Mouse (Mus musculus): ENCODE data around the gene Lrsam1. TPM values are rescaled to one million over a fixed set of nuclear protein-coding genes. Genes with fewer than 3 reads are reported as not detected.

Lrsam1 gene
- polyA plus RNA-seq, 1 experiment from 2014 or later = 18.1 TPM

DNA sequence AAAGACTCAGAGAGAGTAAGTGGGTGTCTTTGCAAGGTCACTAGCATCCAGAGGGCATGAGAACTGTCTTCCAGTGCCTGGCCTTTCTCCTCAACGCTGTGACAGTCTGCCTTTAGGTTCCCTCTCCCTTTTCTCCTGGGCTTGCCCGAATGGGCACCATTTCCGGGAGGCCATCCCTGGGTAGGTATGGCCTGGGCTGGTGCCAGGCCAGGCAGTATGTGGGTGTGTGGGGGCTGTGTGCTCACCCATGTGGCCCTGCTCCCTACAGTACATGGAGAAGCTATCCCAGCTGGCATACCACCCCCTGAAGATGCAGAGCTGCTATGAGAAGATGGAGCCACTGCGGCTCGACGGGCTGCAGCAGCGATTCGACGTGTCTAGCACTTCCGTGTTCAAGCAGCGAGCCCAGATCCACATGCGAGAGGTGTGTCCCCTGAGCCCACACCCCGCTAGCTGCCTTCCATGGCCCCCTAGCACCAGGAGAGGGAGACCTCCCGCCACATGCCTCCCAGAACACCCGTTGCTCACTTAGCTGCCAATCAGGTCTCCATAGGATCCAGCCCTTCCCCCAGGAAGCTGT lies 39.5 kb downstream of the Lrsam1 start:
- Histone ChIP-seq H3K4me1 (replicated peaks) (no peaks in the 10 kb centered on the region), H3K9ac (replicated peaks) (no peak overlapping the region; the same call in 1 of the 2 replicates), H3K4me2 (replicated peaks) (no peak overlapping the region), H3K27ac (no peak overlapping the region), H3K9me3 (no peaks in the 10 kb centered on the region), H3K27me3 (no peaks in the 10 kb centered on the region), H3K36me3 (peaks cover 90% of the 10 kb centered on the region), H3K4me3 (replicated peaks) (no peak overlapping the region)
- ATAC-seq = no peak
- WGBS = 86% methylated on average over 15 of the region's 15 CpGs

DNA sequence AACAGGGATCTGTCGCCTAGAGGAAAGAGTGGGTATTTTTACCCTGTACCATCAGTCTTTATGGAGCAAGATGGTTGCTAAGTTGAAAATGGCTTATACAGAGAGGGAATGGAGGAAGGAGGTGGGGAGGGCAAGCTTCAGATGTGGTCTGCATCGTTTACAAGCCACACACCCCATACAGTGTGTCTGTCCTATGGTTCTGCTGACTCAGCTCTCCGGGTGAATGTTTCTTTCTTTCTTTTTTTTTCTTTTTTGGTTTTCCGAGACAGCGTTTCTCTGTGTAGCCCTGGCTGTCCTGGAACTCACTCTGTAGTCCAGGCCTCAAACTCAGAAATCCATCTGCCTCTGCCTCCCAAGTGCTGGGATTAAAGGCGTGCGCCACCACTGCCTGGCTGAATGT lies 40.2 kb downstream of the Lrsam1 start:
- no peaks in the 10 kb centered on the region for H3K27me3 ChIP-seq
- peaks cover 86% of the 10 kb centered on the region for H3K36me3 ChIP-seq
- no peak for ATAC-seq
- no peak overlapping the region for H3K27ac ChIP-seq
- no peaks in the 10 kb centered on the region for H3K4me1 ChIP-seq (replicated peaks)
- H3K4me2 ChIP-seq (replicated peaks) = no peak overlapping the region
- H3K9ac ChIP-seq (replicated peaks) = no peak overlapping the region
- H3K4me3 ChIP-seq (replicated peaks) = no peak overlapping the region
- 88% methylated on average over 7 of the region's 7 CpGs for WGBS
- no peaks in the 10 kb centered on the region for H3K9me3 ChIP-seq

DNA sequence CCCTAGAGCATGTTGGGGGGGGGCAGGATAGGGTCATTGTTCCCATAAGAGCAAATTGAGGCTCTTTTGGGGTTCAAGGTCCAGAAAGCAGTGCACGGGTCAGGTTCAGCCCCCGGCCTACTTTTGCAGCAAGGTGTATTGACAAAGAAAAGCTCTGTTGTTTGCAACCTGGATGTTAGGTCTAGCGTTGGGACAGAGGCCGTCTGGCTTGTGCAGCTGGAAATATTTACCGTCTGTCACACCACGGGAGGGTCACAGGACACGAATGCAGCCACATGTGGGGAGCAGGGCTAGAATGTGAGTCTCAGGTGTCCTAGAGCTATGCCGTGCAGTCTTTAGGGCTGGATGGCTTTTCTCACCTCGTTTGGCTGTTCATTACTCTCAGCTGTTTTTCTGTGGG lies 43.0 kb downstream of the Lrsam1 start:
- 85% methylated on average over 9 of the region's 9 CpGs for WGBS

DNA sequence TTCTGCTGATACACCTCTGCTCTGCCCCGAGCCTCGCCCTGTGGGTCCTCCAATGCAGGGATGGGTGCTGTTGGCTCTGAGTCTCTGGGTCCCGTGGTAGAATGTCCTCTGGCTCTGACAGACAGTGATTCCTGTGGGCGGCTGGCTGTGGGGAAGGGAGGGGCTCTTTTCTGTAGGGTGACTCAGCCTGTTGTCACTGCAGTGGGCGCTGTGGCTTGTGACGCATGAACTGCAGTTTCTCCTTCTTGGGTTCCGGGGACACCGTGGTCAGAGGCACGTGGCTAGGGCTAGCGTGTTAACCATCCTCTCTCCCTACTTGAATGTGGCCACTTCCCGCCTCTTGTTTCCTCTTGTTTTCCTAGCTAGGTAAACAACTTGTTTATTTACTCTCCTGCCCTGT lies 43.9 kb downstream of the Lrsam1 start:
- no peak for ATAC-seq

More for the DNA sequence above, 43.0 kb downstream of the Lrsam1 start:
- Histone ChIP-seq H3K4me2 (replicated peaks) (no peak overlapping the region), H3K4me1 (replicated peaks) (no peaks in the 10 kb centered on the region), H3K27ac (no peak overlapping the region), H3K4me3 (replicated peaks) (no peak overlapping the region), H3K9me3 (no peaks in the 10 kb centered on the region), H3K9ac (replicated peaks) (no peak overlapping the region), H3K36me3 (peaks cover 75% of the 10 kb centered on the region), H3K27me3 (no peaks in the 10 kb centered on the region)
- no peak for ATAC-seq

DNA sequence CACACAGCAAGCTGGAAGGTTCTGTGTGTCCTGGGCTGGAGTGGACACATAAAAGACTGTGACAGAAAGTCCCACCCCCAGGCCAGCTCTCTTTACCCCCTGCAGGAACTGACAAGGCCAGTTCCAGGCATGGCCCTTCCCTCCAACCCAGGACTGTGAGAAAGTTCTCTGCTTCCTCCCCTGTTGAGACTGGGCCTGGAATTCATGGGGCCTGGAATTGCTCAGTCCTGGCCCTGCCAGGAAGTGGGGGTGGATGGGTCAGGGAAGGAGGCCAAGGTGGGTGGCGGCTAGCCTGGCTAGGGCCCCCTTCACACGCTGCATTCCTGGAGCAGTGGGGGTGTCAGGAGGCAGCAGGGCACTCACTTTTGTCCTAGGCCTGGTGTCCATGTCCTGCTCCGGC lies 46.5 kb downstream of the Lrsam1 start:
- Histone ChIP-seq H3K4me3 (replicated peaks) (no peak overlapping the region), H3K27me3 (no peaks in the 10 kb centered on the region), H3K9ac (replicated peaks) (0 out of 2 replicates have a peak overlapping the region, but pooled peaks have one; percentile 23), H3K27ac (peak overlapping the region; percentile 47; the same call in 1 of the 2 replicates), H3K9me3 (no peaks in the 10 kb centered on the region), H3K4me1 (replicated peaks) (no peaks in the 10 kb centered on the region), H3K4me2 (replicated peaks) (no peak overlapping the region), H3K36me3 (peaks cover 68% of the 10 kb centered on the region)
- WGBS = 49% methylated on average over 3 of the region's 3 CpGs
- no peak for ATAC-seq

More for the DNA sequence above, 43.9 kb downstream of the Lrsam1 start:
- Histone ChIP-seq H3K27me3 (no peaks in the 10 kb centered on the region), H3K9me3 (no peaks in the 10 kb centered on the region), H3K4me2 (replicated peaks) (no peak overlapping the region), H3K36me3 (peaks cover 75% of the 10 kb centered on the region), H3K4me1 (replicated peaks) (no peaks in the 10 kb centered on the region), H3K9ac (replicated peaks) (no peak overlapping the region), H3K4me3 (replicated peaks) (no peak overlapping the region), H3K27ac (no peak overlapping the region)
- WGBS = 86% methylated on average over 11 of the region's 11 CpGs

DNA sequence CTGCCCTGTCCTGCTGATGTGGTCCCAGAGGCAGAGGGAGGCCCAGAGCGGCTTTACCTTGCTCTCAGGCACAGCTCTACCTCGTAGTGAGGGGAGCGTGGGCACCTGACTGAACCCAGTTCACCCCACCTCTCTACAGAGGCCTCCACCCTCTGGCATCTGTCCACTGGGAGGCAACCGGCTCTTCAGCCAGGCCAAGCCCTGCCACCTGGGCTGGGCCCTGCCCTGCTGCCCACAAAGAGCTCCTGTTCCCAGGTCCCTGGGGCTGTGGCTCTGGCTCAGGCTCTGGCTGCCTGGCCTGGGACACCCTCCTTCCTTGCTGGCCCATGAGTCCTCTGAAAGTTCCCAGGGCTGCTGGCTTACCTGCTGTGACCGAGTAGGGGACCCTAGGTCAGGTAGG lies 47.1 kb downstream of the Lrsam1 start:
- H3K27me3 ChIP-seq = no peaks in the 10 kb centered on the region
- no peak overlapping the region for H3K4me3 ChIP-seq (replicated peaks)
- 0 out of 2 replicates have a peak overlapping the region, but pooled peaks have one; percentile 23 for H3K9ac ChIP-seq (replicated peaks)
- H3K4me2 ChIP-seq (replicated peaks) = no peak overlapping the region
- no peaks in the 10 kb centered on the region for H3K9me3 ChIP-seq
- 0 out of 2 replicates have a peak overlapping the region, but pooled peaks have one; percentile 47 for H3K27ac ChIP-seq
- ATAC-seq = no peak
- peaks cover 66% of the 10 kb centered on the region for H3K36me3 ChIP-seq
- 79% methylated on average over 5 of the region's 5 CpGs for WGBS
- H3K4me1 ChIP-seq (replicated peaks) = no peaks in the 10 kb centered on the region

DNA sequence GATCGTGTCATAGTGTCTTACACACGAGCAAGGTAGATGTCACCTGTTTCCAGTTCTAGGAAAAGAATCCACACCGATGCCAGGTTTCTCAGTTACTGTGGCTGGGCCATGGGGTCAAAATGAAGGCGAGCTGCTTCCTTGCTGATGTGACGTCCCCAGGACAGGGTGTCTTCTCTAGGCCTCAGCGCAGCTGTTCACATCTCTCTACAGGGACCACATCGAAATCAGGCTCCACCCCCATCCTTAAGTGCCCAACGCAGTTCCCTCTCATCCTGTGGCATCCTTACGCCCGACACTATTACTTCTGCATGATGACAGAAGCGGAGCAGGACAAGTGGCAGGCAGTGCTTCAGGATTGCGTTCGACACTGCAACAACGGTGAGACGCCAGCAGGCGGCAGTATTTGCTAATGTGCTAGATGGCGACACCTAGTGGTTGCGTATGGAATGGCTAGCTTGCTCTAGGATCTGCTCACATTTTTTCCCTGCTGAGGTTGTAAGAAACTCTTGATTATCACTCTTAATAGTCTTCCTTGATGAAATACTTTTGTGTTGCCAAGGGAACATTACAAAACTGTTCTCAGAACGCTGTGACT lies 49.1 kb downstream of the Lrsam1 start:
- Histone ChIP-seq H3K4me2 (replicated peaks) (no peak overlapping the region), H3K27me3 (no peaks in the 10 kb centered on the region), H3K9me3 (no peaks in the 10 kb centered on the region), H3K36me3 (peaks cover 46% of the 10 kb centered on the region), H3K4me1 (replicated peaks) (peaks cover 18% of the 10 kb centered on the region), H3K27ac (no peak overlapping the region), H3K9ac (replicated peaks) (no peak overlapping the region), H3K4me3 (replicated peaks) (no peak overlapping the region)
- WGBS = 31% methylated on average over 19 of the region's 19 CpGs
- ATAC-seq = 0 out of 2 replicates have a peak, but pooled peaks have one; percentile 18

DNA sequence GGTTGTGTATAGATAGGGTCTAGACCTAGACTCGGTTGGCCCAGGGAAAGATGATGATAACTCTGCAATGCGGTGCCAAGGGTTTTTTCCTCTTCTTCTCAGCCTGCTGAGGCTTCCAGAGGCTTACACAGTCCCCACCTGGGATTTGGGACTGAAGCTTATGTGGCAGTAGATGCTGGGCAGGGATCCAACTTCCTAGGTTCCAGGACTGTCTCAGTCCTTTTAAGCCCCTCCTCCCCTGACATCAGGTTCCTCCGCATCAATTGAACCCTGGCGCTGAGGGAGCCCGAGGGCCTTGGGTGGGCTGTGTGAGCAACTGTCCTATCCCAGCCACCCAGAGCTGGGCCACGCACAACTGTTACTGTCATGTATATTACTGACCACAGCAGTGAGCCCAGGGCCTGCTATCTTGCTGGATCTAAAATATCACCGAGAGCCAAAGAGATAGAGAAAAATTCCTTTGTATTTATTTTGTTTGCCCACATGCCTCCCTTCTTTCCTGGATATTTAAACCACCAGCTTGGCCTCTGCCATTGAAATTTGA lies 49.7 kb downstream of the Lrsam1 start:
- 84% methylated on average over 7 of the region's 7 CpGs for WGBS
- H3K4me1 ChIP-seq (replicated peaks) = peaks cover 24% of the 10 kb centered on the region
- no peak overlapping the region for H3K4me2 ChIP-seq (replicated peaks)
- no peaks in the 10 kb centered on the region for H3K27me3 ChIP-seq
- no peak overlapping the region for H3K9ac ChIP-seq (replicated peaks)
- no peak overlapping the region for H3K27ac ChIP-seq
- no peak overlapping the region for H3K4me3 ChIP-seq (replicated peaks)
- H3K36me3 ChIP-seq = peaks cover 46% of the 10 kb centered on the region
- H3K9me3 ChIP-seq = no peaks in the 10 kb centered on the region
- ATAC-seq = no peak

DNA sequence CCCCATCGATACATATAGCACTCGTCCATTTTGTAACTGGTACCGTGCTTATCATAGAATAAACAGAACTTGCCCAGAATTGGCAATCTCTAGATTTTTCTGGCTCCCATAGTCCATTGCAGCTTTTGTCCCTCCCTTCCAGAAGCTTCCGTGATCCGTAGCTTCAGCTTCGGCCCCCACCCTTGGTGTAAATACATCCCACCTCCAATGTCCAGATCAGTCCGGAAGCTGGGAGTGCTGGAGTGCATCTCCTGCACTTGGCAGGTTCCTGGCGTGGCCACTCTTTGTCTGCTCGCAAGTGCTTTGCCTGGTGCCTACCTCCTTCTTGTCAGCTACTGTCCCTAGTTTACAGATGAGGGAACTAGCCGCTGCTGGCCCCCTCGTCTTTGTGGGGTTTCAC lies 52.6 kb downstream of the Lrsam1 start:
- Histone ChIP-seq H3K27me3 (no peaks in the 10 kb centered on the region), H3K4me1 (replicated peaks) (peaks cover 38% of the 10 kb centered on the region), H3K27ac (peak overlapping the region; percentile 71), H3K9me3 (no peaks in the 10 kb centered on the region), H3K9ac (replicated peaks) (no peak overlapping the region), H3K4me3 (replicated peaks) (no peak overlapping the region), H3K36me3 (peaks cover 36% of the 10 kb centered on the region), H3K4me2 (replicated peaks) (0 out of 2 replicates have a peak overlapping the region, but pooled peaks have one; percentile 6)
- 35% methylated on average over 11 of the region's 11 CpGs for WGBS
- no peak for ATAC-seq

DNA sequence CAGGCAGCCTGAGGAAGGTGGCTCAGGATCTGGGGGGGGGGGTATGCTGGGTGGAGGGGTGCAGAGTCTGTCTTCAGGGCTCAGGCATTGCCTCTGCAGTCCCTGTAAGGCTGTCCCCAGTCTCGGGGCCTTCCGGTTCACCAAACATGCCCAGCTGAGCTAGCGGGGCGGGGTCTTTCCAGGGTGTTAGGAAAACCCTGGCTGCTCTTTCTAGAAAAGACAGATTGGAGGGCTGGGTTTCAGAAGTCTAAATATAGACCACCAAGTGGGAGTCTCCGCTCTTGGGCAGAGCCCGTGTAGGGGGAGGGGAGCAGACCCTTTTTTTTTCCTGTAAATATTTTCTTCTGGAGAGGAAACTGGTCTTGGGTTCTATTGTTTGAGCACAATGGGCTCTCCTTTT lies 53.1 kb downstream of the Lrsam1 start:
- Histone ChIP-seq H3K4me3 (replicated peaks) (no peak overlapping the region), H3K27ac (peak overlapping the region; percentile 71), H3K4me1 (replicated peaks) (peaks cover 38% of the 10 kb centered on the region), H3K4me2 (replicated peaks) (peak overlapping the region; percentile 6; the same call in 1 of the 2 replicates), H3K9me3 (no peaks in the 10 kb centered on the region), H3K27me3 (no peaks in the 10 kb centered on the region), H3K36me3 (peaks cover 35% of the 10 kb centered on the region), H3K9ac (replicated peaks) (no peak overlapping the region)
- peak; percentile 28; the same call in 1 of the 2 replicates for ATAC-seq
- 4% methylated on average over 6 of the region's 6 CpGs for WGBS

DNA sequence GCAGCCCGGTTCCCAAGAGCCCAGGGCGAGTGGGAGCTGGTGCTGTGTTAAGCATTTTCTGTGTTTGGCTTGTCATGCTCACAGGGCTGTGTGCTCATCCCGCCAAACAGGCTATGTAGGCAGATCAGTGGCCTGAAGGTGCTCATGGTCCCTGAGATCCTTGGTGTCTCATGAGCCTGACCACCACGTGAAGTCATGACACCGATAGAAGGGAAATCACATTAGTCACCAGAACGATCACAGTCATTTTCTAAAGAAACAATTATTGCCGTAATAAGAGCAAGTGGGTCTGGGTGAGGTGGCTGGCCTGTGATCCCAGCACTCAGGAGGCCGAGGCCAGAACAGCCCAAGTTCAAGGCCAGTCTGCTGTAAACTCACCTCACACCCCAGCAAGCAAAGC lies 54.0 kb downstream of the Lrsam1 start:
- no peak overlapping the region for H3K4me3 ChIP-seq (replicated peaks)
- H3K4me1 ChIP-seq (replicated peaks) = peaks cover 38% of the 10 kb centered on the region
- no peak overlapping the region for H3K4me2 ChIP-seq (replicated peaks)
- H3K27me3 ChIP-seq = no peaks in the 10 kb centered on the region
- H3K9ac ChIP-seq (replicated peaks) = no peak overlapping the region
- no peaks in the 10 kb centered on the region for H3K9me3 ChIP-seq
- peaks cover 28% of the 10 kb centered on the region for H3K36me3 ChIP-seq
- WGBS = 64% methylated on average over 8 of the region's 8 CpGs
- peak overlapping the region; percentile 71 for H3K27ac ChIP-seq
- no peak for ATAC-seq

DNA sequence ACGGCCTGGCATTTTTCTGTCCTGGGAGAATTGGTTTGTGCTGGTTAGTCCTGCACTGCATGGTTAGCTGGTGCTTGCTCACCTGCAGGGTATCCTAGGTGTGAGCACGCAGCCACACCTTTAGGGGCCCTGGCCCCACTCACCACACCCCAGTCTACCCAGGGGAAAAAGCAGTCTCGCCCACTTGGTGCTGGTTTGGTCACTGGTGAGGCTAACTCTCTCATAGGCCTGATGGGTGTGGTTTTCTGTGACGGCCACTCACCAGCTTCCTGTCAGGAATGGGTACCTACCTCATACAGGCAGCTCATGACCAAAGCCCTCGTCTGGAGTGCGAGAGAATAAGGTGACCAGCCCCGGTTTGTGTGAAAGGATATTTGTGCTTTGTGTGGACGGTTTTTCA lies 56.1 kb downstream of the Lrsam1 start:
- Histone ChIP-seq H3K4me2 (replicated peaks) (no peak overlapping the region), H3K27ac (no peak overlapping the region), H3K27me3 (no peaks in the 10 kb centered on the region), H3K36me3 (peaks cover 12% of the 10 kb centered on the region), H3K9ac (replicated peaks) (no peak overlapping the region), H3K4me3 (replicated peaks) (no peak overlapping the region), H3K4me1 (replicated peaks) (peaks cover 38% of the 10 kb centered on the region), H3K9me3 (no peaks in the 10 kb centered on the region)
- ATAC-seq = no peak
- WGBS = 78% methylated on average over 8 of the region's 8 CpGs

Data from midbrain, embryonic 13.5 days (tissue).